Mouse (Mus musculus): Measurements from ENCODE around the gene Gse1. TPM values are rescaled to one million over a fixed set of nuclear protein-coding genes. Genes with fewer than 3 reads are reported as not detected.
A peak's percentile ranks its signal among the peaks of the same experiment; 100 is the strongest.

The Gse1 gene
- polyA plus RNA-seq, 1 experiment from 2014 or later: 24.0 TPM

GRCm38 (mm10) chr8:120284265-120284664 lies 56.0 kb downstream of the Gse1 start:
- H3K9me3 ChIP-seq (replicated peaks): no peaks in the 10 kb centered on the region
- peak overlapping the region; percentile 27; the same call in 1 of the 2 replicates for H3K9ac ChIP-seq
- H3K36me3 ChIP-seq (ENCODE audit: poor library complexity, severe bottlenecking): no peaks in the 10 kb centered on the region
- peak overlapping the region; percentile 4; the same call in 1 of the 2 replicates for H3K4me2 ChIP-seq
- peaks cover 67% of the 10 kb centered on the region for H3K4me1 ChIP-seq
- WGBS: 26% methylated on average over 9 of the region's 9 CpGs
- 0 out of 2 replicates have a peak, but pooled peaks have one; percentile 12 for ATAC-seq
- peak overlapping the region; percentile 74 for H3K27ac ChIP-seq
- H3K4me3 ChIP-seq: no peak overlapping the region
- 0 out of 2 replicates have a peak, but pooled peaks cover 5% of the 10 kb centered on the region for H3K27me3 ChIP-seq

GRCm38 (mm10) chr8:120285033-120285432 lies 56.8 kb downstream of the Gse1 start:
- Histone ChIP-seq H3K27me3 (0 out of 2 replicates have a peak, but pooled peaks cover 5% of the 10 kb centered on the region), H3K4me3 (no peak overlapping the region), H3K4me2 (no peak overlapping the region), H3K4me1 (peaks cover 74% of the 10 kb centered on the region), H3K27ac (peak overlapping the region; percentile 74), H3K9ac (0 out of 2 replicates have a peak overlapping the region, but pooled peaks have one; percentile 27), H3K9me3 (replicated peaks) (no peaks in the 10 kb centered on the region), H3K36me3 (ENCODE audit: poor library complexity, severe bottlenecking) (no peaks in the 10 kb centered on the region)
- ATAC-seq: no peak
- 47% methylated on average over 3 of the region's 3 CpGs for WGBS

GRCm38 (mm10) chr8:120285878-120286277 lies 57.6 kb downstream of the Gse1 start:
- peaks cover 83% of the 10 kb centered on the region for H3K4me1 ChIP-seq
- ATAC-seq: no peak
- H3K9me3 ChIP-seq (replicated peaks): no peaks in the 10 kb centered on the region
- 0 out of 2 replicates have a peak, but pooled peaks cover 3% of the 10 kb centered on the region for H3K27me3 ChIP-seq
- H3K27ac ChIP-seq: no peak overlapping the region
- H3K4me2 ChIP-seq: no peak overlapping the region
- H3K36me3 ChIP-seq (ENCODE audit: poor library complexity, severe bottlenecking): no peaks in the 10 kb centered on the region
- 67% methylated on average over 9 of the region's 9 CpGs for WGBS
- H3K9ac ChIP-seq: no peak overlapping the region
- no peak overlapping the region for H3K4me3 ChIP-seq

GRCm38 (mm10) chr8:120288122-120288908 lies 60.1 kb downstream of the Gse1 start:
- Histone ChIP-seq H3K27me3 (0 out of 2 replicates have a peak, but pooled peaks cover 3% of the 10 kb centered on the region), H3K27ac (peak overlapping the region; percentile 63), H3K4me3 (no peak overlapping the region), H3K9me3 (replicated peaks) (no peaks in the 10 kb centered on the region), H3K36me3 (ENCODE audit: poor library complexity, severe bottlenecking) (no peaks in the 10 kb centered on the region), H3K9ac (peak overlapping the region; percentile 34; the same call in 1 of the 2 replicates), H3K4me2 (no peak overlapping the region), H3K4me1 (peaks cover 87% of the 10 kb centered on the region)
- peak; percentile 37 for ATAC-seq
- 39% methylated on average over 21 of the region's 21 CpGs for WGBS

GRCm38 (mm10) chr8:120289191-120289590 lies 60.9 kb downstream of the Gse1 start:
- Histone ChIP-seq H3K27ac (peak overlapping the region; percentile 70), H3K4me2 (no peak overlapping the region), H3K4me1 (peaks cover 87% of the 10 kb centered on the region), H3K9me3 (replicated peaks) (no peaks in the 10 kb centered on the region), H3K4me3 (no peak overlapping the region), H3K36me3 (ENCODE audit: poor library complexity, severe bottlenecking) (no peaks in the 10 kb centered on the region), H3K27me3 (0 out of 2 replicates have a peak, but pooled peaks cover 3% of the 10 kb centered on the region), H3K9ac (no peak overlapping the region)
- no peak for ATAC-seq
- 84% methylated on average over 7 of the region's 7 CpGs for WGBS

GRCm38 (mm10) chr8:120289698-120290181 lies 61.5 kb downstream of the Gse1 start:
- Histone ChIP-seq H3K4me3 (no peak overlapping the region), H3K9me3 (replicated peaks) (no peaks in the 10 kb centered on the region), H3K27ac (peak overlapping the region; percentile 70), H3K4me2 (no peak overlapping the region), H3K9ac (no peak overlapping the region), H3K36me3 (ENCODE audit: poor library complexity, severe bottlenecking) (no peaks in the 10 kb centered on the region), H3K27me3 (0 out of 2 replicates have a peak, but pooled peaks cover 3% of the 10 kb centered on the region), H3K4me1 (peaks cover 87% of the 10 kb centered on the region)
- 28% methylated on average over 10 of the region's 10 CpGs for WGBS
- peak; percentile 50 for ATAC-seq

GRCm38 (mm10) chr8:120290614-120291013 lies 62.4 kb downstream of the Gse1 start:
- H3K4me3 ChIP-seq: no peak overlapping the region
- H3K9me3 ChIP-seq (replicated peaks): no peaks in the 10 kb centered on the region
- H3K4me2 ChIP-seq: no peak overlapping the region
- ATAC-seq: no peak
- H3K27me3 ChIP-seq: 0 out of 2 replicates have a peak, but pooled peaks cover 3% of the 10 kb centered on the region
- no peaks in the 10 kb centered on the region for H3K36me3 ChIP-seq (ENCODE audit: poor library complexity, severe bottlenecking)
- peaks cover 87% of the 10 kb centered on the region for H3K4me1 ChIP-seq
- 59% methylated on average over 15 of the region's 15 CpGs for WGBS
- 0 out of 2 replicates have a peak overlapping the region, but pooled peaks have one; percentile 1 for H3K9ac ChIP-seq
- no peak overlapping the region for H3K27ac ChIP-seq

GRCm38 (mm10) chr8:120291650-120292049 lies 63.4 kb downstream of the Gse1 start:
- Histone ChIP-seq H3K4me3 (no peak overlapping the region), H3K27me3 (0 out of 2 replicates have a peak, but pooled peaks cover 3% of the 10 kb centered on the region), H3K36me3 (ENCODE audit: poor library complexity, severe bottlenecking) (no peaks in the 10 kb centered on the region), H3K4me1 (peaks cover 89% of the 10 kb centered on the region), H3K9ac (no peak overlapping the region; the same call in 1 of the 2 replicates), H3K9me3 (replicated peaks) (no peaks in the 10 kb centered on the region), H3K4me2 (no peak overlapping the region), H3K27ac (peak overlapping the region; percentile 77)
- 80% methylated on average over 9 of the region's 9 CpGs for WGBS
- ATAC-seq: no peak

- H3K27me3 ChIP-seq: 0 out of 2 replicates have a peak, but pooled peaks cover 3% of the 10 kb centered on the region
- no peaks in the 10 kb centered on the region for H3K9me3 ChIP-seq (replicated peaks)
- H3K27ac ChIP-seq: peak overlapping the region; percentile 77
- ATAC-seq: peak; percentile 44
- no peak overlapping the region for H3K4me3 ChIP-seq
- H3K4me1 ChIP-seq: peaks cover 97% of the 10 kb centered on the region
- peak overlapping the region; percentile 13; the same call in 1 of the 2 replicates for H3K4me2 ChIP-seq
- WGBS: 35% methylated on average over 8 of the region's 8 CpGs
- H3K9ac ChIP-seq: no peak overlapping the region
- H3K36me3 ChIP-seq (ENCODE audit: poor library complexity, severe bottlenecking): no peaks in the 10 kb centered on the region
Measured at GRCm38 (mm10) chr8:120292316-120293107, 64.3 kb downstream of the Gse1 start.

- 13% methylated on average over 18 of the region's 18 CpGs for WGBS
- Histone ChIP-seq H3K4me1 (peaks cover 99% of the 10 kb centered on the region), H3K27ac (peak overlapping the region; percentile 77), H3K36me3 (ENCODE audit: poor library complexity, severe bottlenecking) (no peaks in the 10 kb centered on the region), H3K4me2 (peak overlapping the region; percentile 27), H3K27me3 (0 out of 2 replicates have a peak, but pooled peaks cover 3% of the 10 kb centered on the region), H3K4me3 (no peak overlapping the region), H3K9ac (peak overlapping the region; percentile 39), H3K9me3 (replicated peaks) (no peaks in the 10 kb centered on the region)
- peak; percentile 49; the same call in 1 of the 2 replicates for ATAC-seq
Measured at GRCm38 (mm10) chr8:120293421-120294357, 65.4 kb downstream of the Gse1 start.
